Mouse (Mus musculus) monocyte, adult 59 days (primary cell): Measurements from ENCODE around the gene Gm10230. TPM values are rescaled to one million over a fixed set of nuclear protein-coding genes. Genes with fewer than 3 reads are reported as not detected.

ENCODE experiments used
- total RNA-seq, 2 experiments: library from RNA; stranded (reverse); gene quantifications; one replicate each; pipeline ENCODE4 v1.2.4; 2023

Gm10230 gene
- not detected for total RNA-seq

DNA sequence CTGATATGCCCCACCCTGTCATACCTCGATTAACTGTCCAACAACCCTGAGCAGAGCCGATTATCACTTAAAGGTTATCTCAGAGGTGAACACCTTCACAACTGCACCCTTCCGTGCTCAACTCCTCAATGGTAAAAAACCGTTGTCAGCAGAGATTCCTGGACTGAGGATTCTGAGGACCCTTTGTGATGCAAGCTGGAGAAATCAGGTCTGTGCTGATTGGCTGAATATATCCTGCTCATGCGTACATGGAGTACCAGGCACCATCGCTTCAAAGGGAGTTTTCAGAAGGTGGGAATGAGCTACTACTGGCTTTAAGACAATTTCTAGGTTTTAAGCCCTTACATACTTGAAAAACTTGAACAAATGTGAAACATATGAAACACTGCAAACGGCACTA is at the start of gene Gm10230:
Gene Gm10230 (minus strand): TSS at position 101 of the 400 bp plus-strand sequence.

